Mouse (Mus musculus): ENCODE data around the gene Lrrc8d.

The Lrrc8d gene

DNA sequence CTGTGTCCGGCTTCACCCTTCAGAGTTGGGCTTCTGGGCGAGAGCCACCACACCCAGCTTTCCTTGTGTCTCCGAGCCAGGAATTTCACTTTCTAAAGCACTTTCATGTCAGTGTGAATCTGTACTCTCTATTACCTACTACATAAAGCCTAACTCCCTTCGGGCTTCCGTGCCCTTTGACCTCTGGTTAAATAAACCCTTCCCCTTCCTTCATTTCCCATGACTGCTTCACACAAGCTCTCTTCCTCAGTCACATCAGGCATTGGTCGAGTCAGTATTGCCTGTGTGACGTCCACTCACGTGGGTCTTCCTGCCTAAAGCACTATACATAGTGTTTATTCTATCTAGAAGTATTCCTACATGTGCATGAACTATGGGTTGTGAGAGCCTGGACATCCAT, 77.9 kb downstream of the Lrrc8d start:
- no peak for DNase-seq

DNA sequence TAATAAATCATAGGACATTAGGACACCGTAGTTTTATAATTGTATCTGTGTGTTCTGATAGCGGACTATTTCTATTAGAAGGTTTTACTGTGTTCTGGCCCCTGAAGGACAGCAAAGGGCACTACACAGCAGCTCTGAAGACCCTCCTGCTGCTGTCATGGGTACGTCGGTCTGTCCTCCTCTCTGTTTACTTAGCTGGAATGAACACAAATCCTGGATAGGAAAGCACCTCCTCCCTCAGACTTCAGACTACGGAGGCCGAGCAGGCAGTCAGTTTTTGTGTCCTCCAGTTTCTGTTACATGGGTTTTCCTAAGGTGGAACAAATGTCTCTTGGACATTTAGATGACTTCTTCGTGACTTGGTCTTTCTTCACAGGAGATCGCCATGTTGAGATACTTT, 78.4 kb downstream of the Lrrc8d start:
- DNase-seq: no peak

DNA sequence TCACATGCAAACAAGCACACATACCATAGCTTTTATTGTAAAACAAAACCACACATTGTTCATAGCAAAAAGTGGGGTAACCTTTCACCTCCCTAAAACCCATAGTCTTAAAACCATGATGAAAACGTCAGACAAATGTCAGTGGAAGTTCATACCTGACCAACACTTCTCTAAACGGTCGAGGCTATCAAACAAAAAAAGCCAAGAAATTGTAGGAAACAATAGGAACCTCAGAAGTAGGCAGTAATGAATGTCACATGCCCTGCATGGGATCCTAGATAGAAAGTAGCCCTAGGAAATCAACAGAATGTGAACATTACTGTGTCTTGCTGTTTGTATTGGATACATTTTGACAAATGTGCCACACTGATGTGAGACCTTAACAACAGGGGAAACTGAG, 79.0 kb downstream of the Lrrc8d start:
- no peak for DNase-seq

DNA sequence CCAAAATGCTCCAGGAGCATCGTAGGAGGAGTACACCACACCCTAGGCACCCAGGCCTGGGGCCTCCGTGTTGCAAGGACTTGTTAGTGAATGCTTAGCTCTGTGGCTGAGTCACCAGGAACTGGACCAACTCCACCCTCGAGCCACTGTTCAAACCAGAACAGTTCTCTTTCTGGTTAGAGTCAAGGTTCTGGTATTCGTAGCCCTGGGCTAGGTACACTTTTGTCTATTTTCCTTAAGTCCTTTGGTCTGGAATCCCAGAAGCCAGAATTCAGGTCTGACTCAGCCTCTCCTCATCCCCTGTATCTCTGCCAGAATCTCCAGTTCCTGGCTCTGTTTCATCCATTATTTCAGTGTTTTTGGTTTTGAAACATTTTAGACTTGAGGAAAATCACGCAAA, 79.6 kb downstream of the Lrrc8d start:
- DNase-seq: no peak

DNA sequence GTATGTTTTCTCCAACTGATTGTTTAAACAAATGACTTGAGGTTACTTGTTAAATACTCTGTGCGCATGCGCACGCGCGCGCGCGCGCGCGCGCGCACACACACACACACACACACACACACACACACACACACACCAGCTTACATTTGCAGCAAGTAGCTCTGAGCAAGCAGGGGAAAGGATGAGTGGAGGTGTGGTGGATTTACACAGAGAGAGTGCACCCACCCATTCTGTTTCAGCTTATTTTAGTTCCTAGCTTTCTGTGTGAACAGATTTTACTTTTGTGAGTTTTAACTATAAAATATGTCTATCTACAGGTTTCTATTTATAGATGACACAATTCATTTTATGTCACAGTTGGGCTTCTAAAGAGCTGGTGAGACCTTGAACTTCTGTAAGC, 84.1 kb downstream of the Lrrc8d start:
- no peak for DNase-seq

DNA sequence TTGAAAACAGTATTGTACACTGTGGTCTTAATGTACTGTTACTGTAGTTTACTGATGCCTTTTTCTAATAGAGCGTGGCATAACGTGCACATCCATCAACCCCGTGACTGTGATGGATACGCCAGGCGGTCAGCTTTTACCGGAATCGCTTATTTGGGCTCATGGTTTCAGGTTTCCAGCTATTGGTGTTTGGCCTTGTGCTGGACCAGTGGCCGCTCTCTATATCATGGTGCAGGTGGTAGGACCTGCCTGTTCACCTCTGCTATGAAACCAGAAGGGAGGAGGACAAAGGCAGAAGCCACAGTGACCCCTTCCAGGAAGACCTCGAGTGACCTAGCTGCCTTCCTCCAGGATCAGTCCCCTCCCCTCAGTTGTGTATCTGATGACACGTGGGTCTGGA, 85.0 kb downstream of the Lrrc8d start:
- no peak for DNase-seq

DNA sequence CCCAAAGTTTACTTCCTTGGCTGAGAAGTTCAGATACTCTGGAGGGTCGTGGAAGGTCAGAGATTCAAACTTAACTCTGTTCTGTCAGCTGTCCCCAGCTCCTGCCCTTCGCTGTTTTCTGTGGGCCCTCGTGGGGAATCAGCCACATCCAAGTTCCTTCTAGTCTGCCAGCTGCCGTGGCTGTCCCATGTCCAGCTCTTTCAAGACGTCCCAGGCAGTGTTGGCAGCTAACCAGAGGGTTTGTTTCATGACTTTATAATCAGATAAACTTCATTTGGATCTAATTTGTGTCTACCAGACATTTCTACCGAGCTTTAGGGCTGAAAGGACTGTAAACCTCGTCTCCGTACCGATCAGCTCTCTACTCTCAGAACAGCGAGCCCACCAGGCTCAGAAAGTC, 87.8 kb downstream of the Lrrc8d start:
- no peak for DNase-seq

DNA sequence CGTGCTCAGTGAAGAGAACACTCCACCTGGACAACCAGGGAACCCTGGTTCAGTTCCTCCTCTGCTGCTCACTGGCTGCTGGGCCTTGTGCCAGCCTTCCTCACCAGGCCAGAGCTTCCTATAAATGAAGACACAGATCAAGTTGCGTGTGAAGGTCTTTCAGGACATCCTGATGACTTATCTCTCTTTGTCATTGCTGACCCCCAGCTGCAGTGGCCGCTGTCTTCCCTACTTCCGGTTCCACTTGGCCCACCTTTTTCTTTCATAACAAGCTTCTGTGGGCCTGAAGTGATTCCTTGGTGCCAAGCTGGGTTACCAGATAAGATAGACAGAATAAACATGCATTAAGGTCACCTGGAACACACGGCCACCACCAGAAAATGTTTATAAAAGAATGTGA, 90.0 kb downstream of the Lrrc8d start:
- DNase-seq: no peak

DNA sequence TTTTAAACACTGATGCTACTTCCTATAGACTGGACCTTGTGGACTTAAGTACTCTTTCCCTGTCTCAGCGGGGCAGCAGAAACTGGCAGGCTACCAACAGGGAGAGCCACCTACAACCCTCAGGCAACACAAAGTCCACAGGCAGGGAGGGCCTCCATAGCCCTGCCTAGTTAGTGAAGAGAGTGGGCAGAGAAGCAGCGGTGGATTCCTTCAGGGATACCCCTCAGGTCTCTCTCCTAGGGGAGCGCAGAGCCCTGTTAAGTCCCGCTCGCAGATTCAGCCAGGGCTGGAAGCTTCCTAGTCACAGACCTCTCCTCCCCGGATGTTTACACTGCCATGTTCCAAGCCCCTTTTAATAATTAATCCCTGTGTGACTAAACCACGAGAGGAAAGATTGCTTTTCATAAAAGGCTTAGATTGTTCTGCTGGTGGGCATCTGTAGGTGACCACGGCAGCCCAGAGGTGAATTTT, 92.6 kb downstream of the Lrrc8d start:
- peak; percentile 56 for DNase-seq

DNA sequence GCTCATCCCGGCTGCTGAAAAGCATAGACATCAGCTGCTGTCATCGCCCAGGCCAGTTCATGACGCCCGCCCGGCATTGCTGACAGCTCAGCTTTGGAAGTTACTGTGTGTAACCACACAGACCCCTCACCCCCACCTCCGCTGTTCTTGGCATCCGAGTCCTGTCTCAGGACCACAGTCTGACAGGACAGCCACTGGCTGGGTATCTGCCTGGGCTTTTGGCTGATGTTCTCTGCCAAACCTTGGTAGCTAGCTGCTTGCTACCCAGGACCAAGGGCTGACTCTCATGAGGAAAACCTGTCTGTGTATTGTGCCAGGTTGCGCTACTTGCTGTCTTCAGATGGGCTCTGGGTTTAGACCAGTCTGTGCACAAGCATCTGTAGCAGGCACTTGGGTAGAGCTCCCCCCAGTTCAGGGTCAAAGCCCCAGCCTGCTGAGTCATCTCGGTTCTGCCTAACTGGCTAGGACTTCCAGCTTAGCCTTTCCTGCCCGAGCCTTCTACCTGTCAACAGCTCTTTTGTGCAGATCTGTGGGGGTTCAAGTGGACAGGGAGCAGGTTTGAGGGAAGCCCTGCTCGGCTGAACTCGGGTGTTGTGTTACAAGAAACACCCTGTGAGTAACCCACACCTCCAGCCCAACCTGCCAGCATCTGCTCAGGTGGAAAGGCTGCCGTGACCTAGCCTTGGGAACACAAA, 93.2 kb downstream of the Lrrc8d start:
- peak; percentile 52 for DNase-seq

DNA sequence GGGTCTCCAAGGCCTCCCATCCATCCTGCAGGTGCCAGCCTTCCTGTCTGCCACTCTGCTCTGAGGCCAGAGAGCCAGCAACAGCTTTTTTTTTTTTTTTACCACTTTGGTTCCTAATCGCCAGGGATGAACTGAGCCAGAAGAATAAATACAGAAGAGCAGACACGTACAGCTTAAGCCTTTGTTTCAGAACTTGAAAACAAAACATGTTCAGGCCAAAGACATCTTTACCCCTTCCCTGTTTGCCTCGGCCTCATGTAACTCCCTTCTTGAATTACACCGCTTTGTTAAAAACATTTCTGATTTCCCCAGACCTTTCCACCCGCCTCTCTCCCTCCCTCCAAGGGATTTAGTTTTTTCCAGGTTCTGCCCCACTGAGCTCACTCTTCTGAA, 93.8 kb downstream of the Lrrc8d start:
- no peak for DNase-seq

DNA sequence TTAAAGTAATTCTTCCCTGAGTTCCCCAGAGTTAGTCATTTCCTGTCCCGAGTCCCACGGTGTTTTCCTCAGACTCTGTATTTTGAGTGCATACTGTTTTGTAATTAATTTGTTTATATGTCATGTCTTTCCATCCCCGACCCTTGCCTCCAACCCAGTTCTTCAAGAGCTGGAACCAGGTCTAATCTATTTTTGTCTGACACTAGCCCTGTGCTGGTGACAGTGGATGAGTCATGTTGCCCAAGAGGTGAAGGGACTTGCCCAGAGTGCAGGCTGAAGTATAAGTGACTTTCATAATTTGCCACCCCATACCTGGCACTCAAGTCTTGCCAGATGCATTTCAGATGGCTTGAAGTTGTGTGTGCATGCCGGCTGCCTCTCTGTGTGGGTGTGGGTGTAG, 98.7 kb downstream of the Lrrc8d start:
- no peak for DNase-seq

DNA sequence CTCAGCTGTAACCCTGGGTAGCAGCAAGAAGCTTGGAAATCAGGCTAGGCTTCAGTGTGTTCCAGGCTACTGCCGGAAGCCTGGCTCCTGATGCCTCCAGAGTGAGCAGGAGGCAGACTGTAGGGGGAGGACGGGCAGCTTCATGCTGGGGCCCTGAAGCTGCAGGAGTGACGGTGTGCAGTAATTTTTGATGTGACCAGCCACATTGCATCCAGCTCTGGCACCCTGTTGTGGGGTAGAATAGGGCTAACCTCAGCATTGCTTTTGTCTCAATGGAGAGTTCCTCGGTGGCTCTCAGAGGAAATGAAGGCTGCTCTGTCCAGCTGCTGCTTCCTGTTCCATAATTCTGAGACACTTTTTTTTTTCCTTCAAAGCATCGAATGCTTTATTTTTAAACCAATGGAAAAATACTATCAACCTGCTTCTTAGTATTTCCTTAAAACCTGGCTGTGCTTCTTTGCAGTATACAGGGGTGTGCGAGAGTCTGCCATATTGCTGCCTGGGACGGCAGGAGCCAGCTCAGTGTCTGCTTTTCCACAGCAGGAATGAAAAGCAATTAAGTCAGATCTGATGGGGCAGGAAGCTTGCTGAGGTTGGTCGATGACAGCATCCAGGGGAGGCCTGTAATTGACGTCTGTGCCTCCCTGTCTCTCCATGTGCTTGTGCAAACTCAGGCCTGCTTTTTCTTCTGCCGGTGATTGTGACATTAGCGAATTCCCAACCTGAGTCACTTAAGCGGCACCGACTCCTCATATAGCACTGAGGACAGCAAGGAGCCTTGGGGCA, 100.3 kb downstream of the Lrrc8d start:
- DNase-seq: no peak

DNA sequence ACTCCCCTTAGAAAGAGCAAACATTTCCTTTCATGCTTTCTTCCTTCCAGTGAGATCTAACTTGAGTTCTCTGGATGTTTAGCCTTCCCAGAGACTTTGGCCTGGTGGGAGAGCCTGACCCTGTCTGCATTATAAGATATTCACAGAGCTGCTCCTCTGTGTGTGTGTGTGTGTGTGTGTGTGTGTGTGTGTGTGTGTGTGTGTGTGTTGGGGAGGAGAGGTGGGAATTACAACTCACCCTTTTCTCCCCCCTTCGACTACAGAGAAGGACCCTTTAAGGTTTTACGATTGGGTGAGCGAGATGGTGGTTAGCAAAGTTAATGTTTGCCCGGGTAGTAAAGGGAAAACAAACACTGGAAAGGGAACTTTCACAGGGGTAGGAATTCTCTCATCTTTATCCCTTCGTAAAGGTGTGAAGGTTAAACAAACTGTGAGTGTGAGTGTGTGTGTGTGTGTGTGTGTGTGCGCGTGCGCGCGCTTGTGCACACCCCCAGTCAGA, 101.3 kb downstream of the Lrrc8d start:
- DNase-seq: no peak

DNA sequence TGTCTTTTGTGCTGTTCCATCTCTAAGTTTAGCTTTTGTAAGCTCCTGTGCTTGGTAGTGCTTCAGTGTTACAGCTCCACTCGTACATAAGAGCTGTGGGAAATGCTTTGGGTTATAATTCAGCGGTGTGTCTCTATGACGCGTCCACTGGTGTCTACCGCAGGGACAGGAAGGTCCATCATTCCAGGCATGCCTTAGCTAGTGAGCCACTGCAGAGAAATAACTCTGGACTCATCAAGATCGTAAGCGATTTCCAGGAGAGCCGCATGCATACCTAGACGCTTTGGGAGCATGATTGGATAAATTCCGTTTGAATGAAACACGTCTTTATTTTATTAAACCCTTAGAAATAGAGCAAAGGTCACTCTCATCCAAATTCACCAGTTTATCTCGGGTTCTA, 106.2 kb downstream of the Lrrc8d start:
- DNase-seq: no peak

DNA sequence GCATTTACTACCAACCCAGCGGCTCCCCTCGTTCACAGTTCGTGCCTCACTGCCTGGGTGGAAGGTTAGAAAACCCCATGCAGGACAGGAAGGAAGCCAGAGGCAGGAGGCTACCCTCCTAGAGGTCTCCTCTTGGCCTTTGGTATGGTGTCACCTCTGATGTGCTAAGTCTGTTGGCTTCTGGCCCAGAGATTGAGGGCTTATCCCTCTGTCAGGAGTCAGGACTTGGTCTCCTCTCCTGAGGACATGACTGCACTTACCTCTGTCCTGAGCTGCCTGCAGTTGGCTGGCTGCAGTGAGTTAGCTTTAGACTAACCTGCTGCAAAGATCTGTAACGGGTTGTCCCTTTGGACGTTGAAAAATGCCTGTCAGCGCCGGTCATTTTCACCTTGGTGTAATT, 107.7 kb downstream of the Lrrc8d start:
- DNase-seq: no peak

DNA sequence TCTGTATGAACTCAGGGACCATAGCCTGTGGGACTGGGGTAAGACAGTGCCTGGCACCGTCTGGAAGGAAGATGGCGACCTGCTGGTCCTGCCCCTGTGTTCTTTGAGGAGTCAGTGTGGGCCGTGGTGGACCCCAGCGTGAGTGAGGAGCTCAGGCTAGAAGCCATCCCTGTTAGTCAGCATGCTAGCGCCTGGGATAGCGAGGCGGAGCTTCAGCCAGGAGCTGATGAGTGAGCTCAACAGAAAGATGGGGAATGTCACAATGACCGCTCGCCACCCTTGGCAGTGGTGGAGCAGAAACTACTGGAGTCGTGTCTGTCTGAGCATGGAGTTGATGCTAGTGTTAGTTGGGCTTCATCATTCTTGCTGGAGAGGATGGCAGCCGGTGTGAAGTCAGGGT, 109.3 kb downstream of the Lrrc8d start:
- no peak for DNase-seq

DNA sequence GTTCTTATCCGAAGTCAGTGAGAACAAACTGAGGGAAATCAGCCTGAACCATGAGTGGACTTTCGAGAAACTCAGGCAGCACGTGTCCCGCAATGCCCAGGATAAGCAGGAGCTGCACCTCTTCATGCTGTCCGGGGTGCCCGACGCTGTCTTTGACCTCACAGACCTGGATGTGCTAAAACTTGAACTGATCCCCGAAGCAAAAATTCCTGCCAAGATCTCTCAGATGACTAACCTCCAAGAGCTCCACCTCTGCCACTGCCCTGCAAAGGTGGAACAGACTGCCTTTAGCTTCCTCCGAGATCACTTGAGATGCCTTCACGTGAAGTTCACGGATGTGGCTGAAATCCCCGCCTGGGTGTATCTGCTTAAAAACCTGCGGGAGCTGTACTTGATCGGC, 113.3 kb downstream of the Lrrc8d start:
- no peak for DNase-seq

DNA sequence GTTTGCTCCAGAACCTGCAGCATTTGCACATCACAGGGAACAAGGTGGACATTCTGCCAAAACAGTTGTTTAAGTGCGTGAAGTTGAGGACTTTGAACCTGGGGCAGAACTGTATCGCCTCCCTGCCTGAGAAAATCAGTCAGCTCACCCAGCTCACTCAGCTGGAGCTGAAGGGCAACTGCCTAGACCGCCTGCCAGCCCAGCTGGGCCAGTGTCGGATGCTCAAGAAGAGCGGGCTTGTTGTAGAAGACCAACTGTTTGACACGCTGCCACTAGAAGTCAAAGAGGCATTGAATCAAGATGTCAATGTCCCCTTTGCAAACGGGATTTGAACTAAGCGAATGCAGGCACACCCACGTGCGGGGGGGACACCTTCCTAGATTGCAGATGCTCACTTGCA, 114.2 kb downstream of the Lrrc8d start:
- peak; percentile 21 for DNase-seq

DNA sequence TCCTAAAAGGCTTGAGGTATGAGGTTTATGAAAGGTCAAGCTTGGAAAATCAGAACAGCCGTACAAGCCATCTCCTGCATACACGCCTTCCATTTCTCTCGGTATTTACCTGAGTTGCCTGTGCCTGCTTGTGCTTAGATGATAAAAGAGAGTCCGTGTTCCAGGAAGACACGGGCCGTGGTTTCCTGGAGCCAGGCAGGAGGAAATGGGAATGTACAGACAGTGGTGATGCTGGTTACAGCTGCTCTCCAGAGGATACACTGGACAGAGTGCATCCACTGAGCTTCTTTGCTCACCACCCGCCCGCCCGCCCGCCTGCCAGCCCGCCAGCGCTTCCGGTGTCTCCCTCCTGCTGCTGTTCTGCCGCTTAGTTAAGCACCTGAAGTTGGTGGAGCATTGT, 116.3 kb downstream of the Lrrc8d start:
- no peak for DNase-seq

DNA sequence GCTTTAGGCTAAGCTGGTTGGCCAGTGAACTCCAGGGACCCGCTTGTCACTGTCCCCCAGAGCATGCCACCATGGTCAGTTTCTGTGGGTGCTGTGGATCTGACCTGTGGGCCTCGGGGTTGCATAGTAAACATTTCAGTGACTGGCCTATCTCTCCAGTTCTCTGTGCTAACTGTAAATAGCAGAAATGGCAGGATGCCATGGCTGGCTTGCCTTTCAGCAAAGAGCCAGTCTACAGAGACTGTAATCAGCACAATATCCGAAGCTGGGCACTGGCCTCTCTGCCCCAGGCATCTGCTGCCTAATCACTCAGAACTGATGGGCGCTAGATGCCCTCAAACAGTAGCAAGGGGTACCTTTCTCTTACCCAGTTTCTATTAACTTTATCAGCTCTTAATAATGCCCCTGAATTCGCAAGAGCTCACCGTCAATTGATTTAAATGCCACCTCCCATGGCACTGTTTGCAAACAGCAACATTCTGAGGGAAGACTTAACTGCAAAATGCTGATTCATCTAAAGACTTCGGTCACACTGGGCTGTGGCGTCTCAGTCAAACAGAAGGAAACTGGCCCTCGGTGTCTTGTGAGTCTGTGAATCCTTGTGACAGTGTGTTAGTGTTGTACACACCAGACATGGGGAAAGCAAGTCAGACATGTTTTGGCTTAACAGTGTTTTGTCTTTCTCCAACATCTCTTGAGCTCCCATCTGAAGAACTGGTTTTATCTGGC, 117.6 kb downstream of the Lrrc8d start:
- no peak for DNase-seq

DNA sequence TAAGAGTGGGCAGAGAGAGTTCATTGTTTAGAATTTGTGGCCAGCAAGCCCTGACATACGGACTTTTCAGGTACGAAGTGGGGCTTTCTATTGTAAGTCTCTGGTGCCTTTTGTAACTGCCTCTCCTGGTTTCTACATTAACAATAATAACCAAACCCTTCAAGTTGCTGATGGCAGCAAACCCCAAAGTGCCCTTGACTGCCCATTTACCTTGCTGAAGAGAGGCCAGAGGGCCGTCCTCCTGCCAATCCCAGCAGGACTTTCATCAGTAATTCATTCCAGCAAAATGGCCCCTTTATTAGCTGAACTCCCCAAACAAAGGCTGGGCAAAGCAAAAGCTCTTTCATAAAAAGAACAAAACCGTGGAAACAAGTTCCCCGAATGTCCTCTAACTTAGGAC, 118.6 kb downstream of the Lrrc8d start:
- DNase-seq: no peak

DNA sequence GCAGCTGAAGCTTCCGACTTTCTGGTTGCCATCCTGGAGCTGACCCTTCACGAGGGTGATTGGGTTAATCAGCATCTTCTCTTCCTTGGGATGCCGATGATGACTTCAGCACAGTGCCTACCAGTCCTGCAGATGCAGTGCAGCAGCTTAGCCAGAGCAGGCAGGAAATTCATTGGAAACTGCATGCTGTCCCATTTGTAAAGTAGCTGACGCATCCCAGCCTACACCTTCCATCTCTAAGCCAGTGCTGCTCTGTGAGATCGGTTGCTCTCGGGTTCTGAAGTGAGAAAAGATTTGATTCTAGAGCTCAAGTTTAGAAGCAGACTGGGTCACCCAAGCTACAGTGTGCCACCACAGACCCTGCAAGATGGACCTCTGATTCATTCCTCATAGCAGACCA, 121.6 kb downstream of the Lrrc8d start:
- no peak for DNase-seq
